8 mouse cellular contexts compared by ENCODE assay signal in the genomic region with DNA sequence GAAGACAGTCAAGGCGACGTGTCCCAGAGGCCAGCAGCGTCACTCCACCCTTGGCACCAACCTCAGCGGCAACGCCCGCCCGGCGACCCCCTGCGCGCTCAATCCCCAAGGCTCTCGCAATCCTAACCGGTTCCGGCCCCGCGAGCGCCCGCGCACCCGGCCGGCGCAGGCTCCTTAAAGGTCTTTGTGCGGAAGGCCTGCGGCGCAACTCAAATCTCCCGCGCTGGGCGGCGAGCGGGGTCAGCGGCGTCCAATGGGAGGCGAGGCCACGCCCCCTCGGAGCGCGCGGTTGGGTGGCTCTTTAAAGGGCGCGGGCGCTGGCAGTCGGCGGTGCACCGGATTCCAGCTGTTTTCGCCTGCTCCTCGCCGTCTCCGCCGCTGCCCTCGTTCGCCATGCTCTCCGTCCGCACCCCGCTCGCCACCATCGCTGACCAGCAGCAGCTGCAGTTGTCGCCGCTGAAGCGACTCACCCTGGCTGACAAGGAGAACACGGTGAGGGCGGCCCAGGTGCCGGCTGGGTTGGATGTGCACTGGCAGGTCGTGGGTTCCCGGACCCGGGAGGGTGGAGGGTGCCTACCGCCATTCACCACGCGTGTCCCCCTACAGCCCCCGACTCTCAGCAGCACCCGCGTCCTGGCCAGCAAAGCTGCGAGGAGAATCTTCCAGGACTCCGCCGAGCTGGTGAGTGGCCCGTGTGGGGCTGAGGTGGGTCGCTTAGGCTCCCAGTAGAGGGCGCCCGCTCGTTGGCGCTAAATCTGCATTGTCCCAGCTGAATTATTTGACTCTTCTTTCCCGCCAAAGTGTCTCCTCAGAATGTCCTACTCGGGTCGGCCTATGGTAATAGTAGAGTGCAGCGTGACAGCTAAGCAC. TPM values are rescaled to one million over a fixed set of nuclear protein-coding genes. Genes with fewer than 3 reads are reported as not detected.
DNase-seq lines count a peak whose midpoint lies in the region; ATAC-seq and TF ChIP-seq lines count a peak whose summit lies in the region.

A gene (plus strand): TSS at position 288 of the 870 bp plus-strand sequence.

- peak; percentile 65 for TF ChIP-seq CTCF in testis, adult 2 months (IDR thresholded peaks at IDR 0.05; ENCODE audit: control insufficient read depth, insufficient read depth, insufficient replicate concordance, low read depth, low read length)

- WGBS in forebrain, embryonic 15.5 days: under 1% methylated on average over 83 of the region's 83 CpGs
- WGBS in neural tube, embryonic 14.5 days: under 1% methylated on average over 77 of the region's 83 CpGs

- peak; percentile 90 for ATAC-seq in forebrain, embryonic 15.5 days (replicated peaks)
- peak; percentile 94 for ATAC-seq in neural tube, embryonic 14.5 days (ENCODE audit: low read depth)

- H3K4me1 ChIP-seq in ES-E14 (ENCODE audit: control insufficient read depth in 2 of 2, insufficient read depth in 2 of 2, low read length in 2 of 2, poor library complexity in 1 of 2): peaks cover 5 to 10% of the 10 kb centered on the region in 2 experiments
- peaks cover 35% of the 10 kb centered on the region for H3K4me1 ChIP-seq in forebrain, embryonic 15.5 days
- peaks cover 11% of the 10 kb centered on the region; the same call in 1 of the 2 replicates for H3K4me1 ChIP-seq in neural tube, embryonic 14.5 days (ENCODE audit: control insufficient read depth, insufficient read depth, low read length)
- peaks cover 15% of the 10 kb centered on the region for H3K4me1 ChIP-seq in testis, adult 2 months (ENCODE audit: control insufficient read depth, insufficient read depth, low read length)

- DNase-seq in ES-E14 (ENCODE audit: low read depth, low spot score): peak; percentile 88
- peak; percentile 87 for DNase-seq in cerebellum, adult 11 months
- peak; percentile 84 for DNase-seq in heart, postnatal 25 days (ENCODE audit: low spot score)
- peak; percentile 79 to 89 for DNase-seq in layer of hippocampus, adult 18-20 months (ENCODE audit: low spot score in 2 of 2)
- peak; percentile 92 to 94 for DNase-seq in lung, adult 18-20 months

- no peaks in the 10 kb centered on the region for H3K9me3 ChIP-seq in ES-E14 (ENCODE audit: control insufficient read depth, insufficient read depth, low read depth, low read length)
- H3K9me3 ChIP-seq in forebrain, embryonic 15.5 days: no peaks in the 10 kb centered on the region
- H3K9me3 ChIP-seq in neural tube, embryonic 14.5 days (ENCODE audit: control insufficient read depth, low read length): no peaks in the 10 kb centered on the region

- H3K27me3 ChIP-seq in forebrain, embryonic 15.5 days: no peaks in the 10 kb centered on the region
- no peaks in the 10 kb centered on the region for H3K27me3 ChIP-seq in neural tube, embryonic 14.5 days (ENCODE audit: control insufficient read depth, insufficient read depth, low read length)
- no peaks in the 10 kb centered on the region for H3K27me3 ChIP-seq in testis, adult 2 months (ENCODE audit: control insufficient read depth, insufficient read depth, low read length)

- H3K4me3 ChIP-seq in ES-E14 (ENCODE audit: insufficient read depth in 1 of 2, low read depth in 1 of 2, low read length in 2 of 2, poor library complexity in 1 of 2, severe bottlenecking in 1 of 2): peak within 1 kb of the TSS; percentile 96 to 99
- H3K4me3 ChIP-seq in forebrain, embryonic 15.5 days: peak within 1 kb of the TSS; percentile 97
- H3K4me3 ChIP-seq in neural tube, embryonic 14.5 days (ENCODE audit: low read depth, low read length): peak within 1 kb of the TSS; percentile 85
- peak within 1 kb of the TSS; percentile 91 for H3K4me3 ChIP-seq in testis, adult 2 months (ENCODE audit: control insufficient read depth, low read depth, low read length)

- H3K9ac ChIP-seq in ES-E14 (ENCODE audit: insufficient read depth, low read depth, low read length, poor library complexity, severe bottlenecking): peak within 1 kb of the TSS; percentile 98
- H3K9ac ChIP-seq in forebrain, embryonic 15.5 days (replicated peaks): peak within 1 kb of the TSS; percentile 78
- H3K9ac ChIP-seq in neural tube, embryonic 14.5 days (replicated peaks; ENCODE audit: low read depth, low read length): peak within 1 kb of the TSS; percentile 72

- H3K36me3 ChIP-seq in ES-E14 (ENCODE audit: control insufficient read depth, insufficient read depth, low read length, poor library complexity, severe bottlenecking): peaks cover 34% of the 10 kb centered on the region
- 0 out of 2 replicates have a peak, but pooled peaks cover 3% of the 10 kb centered on the region for H3K36me3 ChIP-seq in forebrain, embryonic 15.5 days
- no peaks in the 10 kb centered on the region for H3K36me3 ChIP-seq in neural tube, embryonic 14.5 days (ENCODE audit: control insufficient read depth, insufficient read depth, low read length)
- H3K36me3 ChIP-seq in testis, adult 2 months (ENCODE audit: control insufficient read depth, insufficient read depth, low read length): no peaks in the 10 kb centered on the region; the same call in 1 of the 2 replicates

- intact Hi-C loops in heart, postnatal 25 days (cut with DNase I): no loop called here

- H3K27ac ChIP-seq in ES-E14 (ENCODE audit: insufficient read depth, low read depth, low read length, poor library complexity, severe bottlenecking): peak within 1 kb of the TSS; percentile 88
- H3K27ac ChIP-seq in forebrain, embryonic 15.5 days (replicated peaks): peak within 1 kb of the TSS; percentile 75
- H3K27ac ChIP-seq in neural tube, embryonic 14.5 days (ENCODE audit: low read depth, low read length): peak within 1 kb of the TSS; percentile 66; the same call in 1 of the 2 replicates
- peak within 1 kb of the TSS; percentile 87 for H3K27ac ChIP-seq in testis, adult 2 months (ENCODE audit: control insufficient read depth, insufficient read depth, low read depth, low read length)

- peak; percentile 60; the same call in 1 of the 2 replicates for TF ChIP-seq POLR2A in testis, adult 2 months (IDR thresholded peaks at IDR 0.05; ENCODE audit: control insufficient read depth, low read depth, low read length)

- in situ Hi-C loops in ES-E14 (cut with MboI; ENCODE audit: low sequenced_read_pairs in 2 of 2, unreplicated experiment in 2 of 2): loop anchor here in 1 of 2 experiments (10.0 kb wide), 1 partner anchor 233 kb away; no protein-coding TSS in a partner anchor

- peak within 1 kb of the TSS; percentile 85 for H3K4me2 ChIP-seq in forebrain, embryonic 15.5 days (replicated peaks)
- H3K4me2 ChIP-seq in neural tube, embryonic 14.5 days (ENCODE audit: low read depth, low read length): peak within 1 kb of the TSS; percentile 68

TF ChIP-seq in ES-E14, 5 proteins besides CTCF, POLR2A, EP300 and RAD21:
- TF ChIP-seq MAFK (IDR thresholded peaks at IDR 0.05; ENCODE audit: insufficient read depth, low read depth, low read length): no peak
- no peak for TF ChIP-seq HCFC1 (IDR thresholded peaks at IDR 0.05; ENCODE audit: borderline replicate concordance, insufficient read depth, low read length)
- TF ChIP-seq ZC3H11A (IDR thresholded peaks at IDR 0.05; ENCODE audit: borderline replicate concordance, low read depth, low read length): no peak
- TF ChIP-seq ZNF384 (IDR thresholded peaks at IDR 0.05; ENCODE audit: low read depth, low read length): no peak
- TF ChIP-seq CHD2 (IDR thresholded peaks at IDR 0.05; ENCODE audit: low read depth, low read length): no peak

RNA-seq across cellular contexts. Expression of the gene that starts here (rescaled TPM):
- total RNA-seq in ES-E14 (2012; rRNA removed): 98.6 and 112 TPM in 2 replicates
- polyA plus RNA-seq in forebrain, embryonic 15.5 days (2015; fragmentation: Nextera tagmentation; extraction: Ambion mirVana): 180 and 182 TPM in 2 replicates
- 1 to 10 TPM; 3.6 to 4.8 TPM for total RNA-seq in heart, postnatal 25 days (2021)
- 1 to 10 TPM in 1 of 2 experiments, under 1 TPM in 1; 0.71 to 1.5 TPM for total RNA-seq in layer of hippocampus, adult 18-20 months (2021)
- polyA plus RNA-seq in neural tube, embryonic 14.5 days (2014; fragmentation: Nextera tagmentation; extraction: Ambion mirVana): 26.1 and 31.2 TPM in 2 replicates
- 5.3 and 5.5 TPM in 2 replicates for polyA plus RNA-seq in testis, adult 2 months (2012; rRNA removed)

Comparison
In these comparisons a context has a peak if more than half of its experiments do, and no peak if none do; other contexts are left out.
1. Peak in every context shown above with its lines: DNase-seq, ATAC-seq, H3K4me3 ChIP-seq and H3K27ac ChIP-seq.
2. RNA of the gene that starts here (total RNA-seq): 98.6 to 112 TPM in ES-E14; 3.6 to 4.8 TPM in heart, postnatal 25 days and 0.71 to 1.5 TPM in layer of hippocampus, adult 18-20 months; every median in the first group is over 10 times any median in the second.